Mouse (Mus musculus) mesoderm, embryonic 11.5 days (tissue): ENCODE results near the gene Fat3.

ENCODE experiments used
- DNase-seq: peaks from one replicate; pipeline ENCODE4 v3.0.0-alpha.2; 2012; ENCODE audit warnings: low read depth, low spot score

The Fat3 gene

DNA sequence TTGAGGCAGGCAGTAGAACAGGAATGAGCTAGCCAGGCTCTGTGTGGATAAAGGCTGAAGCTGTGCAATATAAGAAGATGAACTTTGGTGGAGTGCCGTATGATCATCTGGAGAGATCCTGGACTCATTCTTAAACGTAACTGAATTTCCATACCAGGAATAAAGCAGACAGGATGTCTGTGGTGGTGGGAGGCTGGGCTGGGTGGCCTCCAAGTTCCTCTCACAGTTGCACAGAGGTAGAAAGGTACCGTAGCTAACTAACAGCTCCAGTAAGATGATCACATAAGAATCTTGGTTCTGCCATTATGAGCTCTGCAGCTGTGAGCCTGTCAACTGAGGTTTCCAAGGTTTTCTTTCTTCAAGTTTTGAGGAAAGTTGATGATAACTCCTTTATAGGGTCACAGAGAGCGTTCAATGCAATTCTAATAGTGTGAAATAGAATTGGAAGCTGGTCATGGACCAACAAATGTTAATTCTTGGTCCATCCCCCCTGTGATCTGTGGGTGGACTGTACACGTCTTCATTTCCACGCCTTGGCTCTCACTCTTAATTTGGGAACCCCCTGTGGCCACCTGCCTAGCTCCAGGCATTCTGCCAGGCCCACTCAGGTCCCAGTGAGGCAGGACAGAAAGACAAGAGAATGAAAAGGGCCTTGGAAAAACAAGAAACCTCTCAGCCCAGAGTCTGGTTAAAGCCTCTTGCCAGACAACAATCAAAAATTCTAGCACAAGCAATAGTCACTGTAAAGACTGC is 547.3 kb downstream of the Fat3 start:
- DNase-seq, result no peak

DNA sequence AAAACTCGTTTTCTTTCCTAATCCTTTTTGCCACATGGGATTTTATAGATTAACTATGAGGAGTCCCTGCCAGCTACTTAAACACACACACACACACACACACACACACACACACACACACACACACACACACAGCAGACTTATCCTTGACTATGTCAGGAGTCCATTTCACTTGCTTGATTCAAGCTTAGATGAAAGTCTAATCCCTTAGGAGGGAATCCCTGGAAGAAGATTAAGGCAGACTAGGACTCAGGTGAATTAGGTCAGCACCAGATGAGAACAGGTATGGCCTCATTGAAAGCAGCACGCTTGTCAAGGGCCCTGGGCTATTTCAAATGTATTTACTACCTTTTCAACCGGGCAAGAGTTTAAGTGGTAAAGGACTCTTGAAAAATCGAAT is 553.0 kb downstream of the Fat3 start:
- DNase-seq, result no peak

DNA sequence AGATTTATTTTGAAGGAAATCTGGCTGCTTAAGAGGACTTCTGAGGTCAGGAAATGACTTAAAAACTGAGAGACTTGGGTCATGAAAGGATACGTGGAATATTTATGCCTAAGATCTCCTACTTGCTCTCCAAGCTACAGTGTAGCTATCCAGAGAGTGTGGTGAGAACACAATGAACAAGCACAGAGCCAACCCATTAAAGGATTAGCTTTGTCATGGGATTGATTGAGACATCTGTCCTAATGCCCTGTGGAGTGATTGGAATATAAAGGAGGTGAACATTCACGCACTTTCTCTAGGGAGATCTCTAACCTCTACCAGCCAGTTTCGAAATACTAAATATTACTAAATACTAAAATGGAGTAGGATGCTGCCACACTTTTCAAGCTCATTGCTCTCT is 556.9 kb downstream of the Fat3 start:
- no peak for DNase-seq

DNA sequence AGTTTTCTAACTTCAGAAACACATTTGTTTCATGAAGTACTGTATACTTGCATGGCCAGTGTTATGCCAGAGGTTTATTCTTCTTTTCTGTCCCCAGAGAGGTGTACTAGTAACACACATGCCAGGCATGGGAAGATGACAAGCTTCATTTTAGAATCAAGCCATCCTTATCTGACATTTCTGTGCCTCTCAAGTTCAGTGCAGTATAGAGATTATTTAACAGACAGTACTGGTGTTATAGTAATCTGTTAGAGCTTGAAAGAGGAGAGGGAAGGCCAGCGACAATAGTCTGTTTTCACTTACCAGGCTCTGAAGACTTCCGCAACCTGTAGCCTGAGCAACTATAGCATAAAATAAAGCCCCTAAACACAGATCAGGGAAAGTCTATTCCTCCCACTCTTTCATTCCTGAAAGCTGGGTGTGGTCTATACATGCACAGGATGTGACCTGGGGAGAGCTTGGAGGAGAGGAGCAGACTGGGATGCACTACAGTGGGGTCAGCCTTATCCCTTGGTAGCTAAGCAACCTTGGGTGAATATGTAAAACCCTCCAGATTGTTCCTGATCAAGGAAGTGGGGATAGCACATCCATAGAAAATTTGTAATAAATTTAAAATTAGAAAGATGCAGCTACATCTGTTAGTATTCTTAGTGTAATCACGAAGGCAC is 557.5 kb downstream of the Fat3 start:
- DNase-seq, result no peak

DNA sequence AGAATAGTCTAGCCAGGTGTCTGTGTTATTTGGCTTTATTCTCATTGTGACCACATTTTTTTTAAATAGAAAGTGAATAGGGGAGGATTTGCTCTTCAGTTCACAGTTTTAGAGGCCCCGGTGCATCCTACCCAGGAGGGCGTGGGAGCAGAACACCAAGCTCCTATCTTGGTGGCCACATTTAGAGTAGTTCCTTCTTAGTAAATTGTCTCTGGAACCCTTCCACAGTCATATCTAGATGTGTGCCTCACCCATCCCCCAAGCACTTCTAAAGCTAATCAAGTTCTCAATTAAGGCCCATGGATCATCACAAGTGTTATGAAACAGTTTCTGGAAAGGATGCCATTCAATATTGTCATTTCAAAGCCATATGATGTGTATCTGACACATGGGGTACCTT is 559.3 kb downstream of the Fat3 start:
- no peak for DNase-seq

DNA sequence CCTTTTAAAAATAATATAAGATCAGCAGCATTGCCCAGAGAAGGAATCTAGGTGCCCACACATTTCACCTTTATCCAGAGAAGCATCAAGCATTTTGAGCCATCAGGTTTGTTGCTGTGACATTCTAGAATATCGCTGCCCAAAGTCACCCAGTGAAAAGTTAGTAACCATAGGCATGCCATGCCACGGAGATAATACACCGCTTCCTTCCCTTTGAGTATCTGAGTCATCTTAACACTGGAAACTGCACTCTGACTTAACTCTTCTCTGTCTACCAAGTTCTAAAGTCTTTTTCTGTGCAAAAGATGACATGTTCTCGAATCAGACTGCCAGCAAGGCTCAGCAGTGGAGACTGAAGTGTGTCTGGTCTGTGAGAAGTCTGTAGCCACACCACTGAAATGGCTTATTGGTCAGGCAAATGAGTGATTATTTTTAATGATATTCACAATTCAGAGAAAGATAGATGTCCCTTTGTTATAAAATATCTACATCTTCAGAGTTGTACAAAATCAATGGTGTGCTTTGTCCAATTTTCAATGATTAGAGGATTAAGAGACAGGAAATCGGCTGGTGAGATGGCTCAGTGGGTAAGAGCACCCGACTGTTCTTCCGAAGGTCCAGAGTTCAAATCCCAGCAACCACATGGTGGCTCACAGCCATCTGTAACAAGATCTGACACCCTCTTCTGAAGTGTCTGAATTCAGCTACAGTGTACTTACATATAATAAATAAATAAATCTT is 560.0 kb downstream of the Fat3 start:
- no peak for DNase-seq

DNA sequence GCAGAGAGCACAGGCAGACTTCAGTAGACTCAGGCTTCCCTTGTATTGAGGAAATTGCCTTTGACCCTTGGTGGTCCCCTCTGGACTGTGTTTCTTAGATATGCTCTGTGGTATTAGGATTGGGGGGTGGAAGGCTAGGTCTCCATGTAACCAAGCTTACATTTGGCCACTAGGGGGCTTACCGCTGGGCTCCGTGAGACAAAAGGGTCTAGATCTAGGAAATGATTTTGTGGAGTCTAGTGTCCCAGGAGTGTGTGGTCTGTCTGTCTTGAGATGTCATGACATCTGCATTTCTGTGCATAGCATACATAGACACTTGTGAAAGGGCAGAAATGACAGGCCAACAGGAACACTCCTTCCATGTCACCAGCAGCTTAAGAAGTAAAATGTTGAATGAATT is 561.5 kb downstream of the Fat3 start:
- no peak for DNase-seq

DNA sequence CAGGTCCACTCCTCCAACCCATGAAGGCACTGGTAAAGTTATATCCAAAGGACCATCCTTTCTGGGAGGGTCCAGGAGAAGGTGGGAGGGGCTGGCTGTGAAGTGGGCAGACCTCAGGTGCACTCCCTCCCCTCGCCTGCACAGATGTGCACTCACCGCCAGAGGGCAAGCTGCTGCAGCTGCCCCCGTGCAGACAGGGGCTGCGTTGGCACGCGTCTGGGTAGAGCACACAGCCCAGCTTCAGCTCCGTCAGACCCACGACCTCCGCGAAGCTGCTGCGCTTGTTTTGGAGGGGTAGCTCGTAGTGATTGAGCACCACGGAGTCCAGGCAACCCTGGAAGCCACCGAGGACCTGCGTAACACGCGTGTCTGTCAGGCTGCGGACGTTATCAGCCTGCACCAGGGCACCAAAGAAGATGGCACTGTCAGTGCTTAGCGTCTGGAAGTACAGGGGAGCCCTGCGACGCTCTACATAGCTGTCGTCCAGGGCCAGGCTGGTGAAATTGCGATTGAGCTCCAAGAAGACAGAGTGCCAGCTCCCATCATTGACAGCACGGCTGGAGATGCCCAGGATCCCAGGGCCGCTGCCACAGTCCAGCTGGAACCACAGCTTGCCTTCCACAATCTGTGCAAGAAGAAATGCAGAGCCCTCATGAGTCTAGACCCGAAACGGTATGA is 563.1 kb downstream of the Fat3 start:
- DNase-seq, result no peak

DNA sequence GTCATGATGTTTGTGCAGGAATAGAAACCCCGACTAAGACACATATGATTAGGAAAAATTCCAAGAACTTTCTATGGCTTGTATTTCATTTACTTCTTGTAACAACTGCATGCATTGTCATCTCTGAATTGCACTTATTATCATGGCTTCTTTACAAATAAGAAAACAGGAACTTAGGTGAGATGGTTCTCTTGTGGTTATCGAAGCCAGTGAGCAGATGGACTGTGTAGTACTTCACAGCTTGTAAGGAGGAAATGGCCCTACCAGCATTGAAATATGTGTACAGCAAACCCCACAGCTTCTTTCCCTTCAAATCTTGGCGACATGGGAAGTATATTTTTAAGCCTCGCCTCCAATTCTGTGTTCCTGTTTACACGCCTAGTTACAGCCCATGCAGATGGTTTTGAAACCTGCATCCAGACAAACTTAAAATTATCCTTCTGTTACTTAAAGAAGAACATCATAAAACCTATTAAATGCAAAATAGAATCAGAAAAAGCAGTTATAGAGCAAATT is 570.1 kb downstream of the Fat3 start:
- DNase-seq, result no peak

DNA sequence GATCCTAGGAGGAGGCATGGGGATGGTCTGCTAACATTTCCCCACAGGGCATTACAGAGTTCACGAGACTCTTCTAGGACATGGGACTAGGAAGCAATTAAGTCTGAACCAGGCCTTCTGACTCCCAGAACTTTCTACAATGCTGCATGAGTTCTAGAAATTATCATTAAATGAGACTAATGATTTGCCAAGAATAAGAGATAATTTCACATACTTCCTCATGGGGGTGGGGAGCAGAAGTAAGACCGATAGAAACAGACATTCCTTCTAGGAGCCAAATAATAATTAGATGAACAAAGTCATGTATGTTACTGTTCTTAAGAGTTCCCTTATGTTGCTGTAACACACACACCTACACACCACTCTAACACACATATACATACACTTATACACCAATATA is 572.8 kb downstream of the Fat3 start:
- no peak for DNase-seq

DNA sequence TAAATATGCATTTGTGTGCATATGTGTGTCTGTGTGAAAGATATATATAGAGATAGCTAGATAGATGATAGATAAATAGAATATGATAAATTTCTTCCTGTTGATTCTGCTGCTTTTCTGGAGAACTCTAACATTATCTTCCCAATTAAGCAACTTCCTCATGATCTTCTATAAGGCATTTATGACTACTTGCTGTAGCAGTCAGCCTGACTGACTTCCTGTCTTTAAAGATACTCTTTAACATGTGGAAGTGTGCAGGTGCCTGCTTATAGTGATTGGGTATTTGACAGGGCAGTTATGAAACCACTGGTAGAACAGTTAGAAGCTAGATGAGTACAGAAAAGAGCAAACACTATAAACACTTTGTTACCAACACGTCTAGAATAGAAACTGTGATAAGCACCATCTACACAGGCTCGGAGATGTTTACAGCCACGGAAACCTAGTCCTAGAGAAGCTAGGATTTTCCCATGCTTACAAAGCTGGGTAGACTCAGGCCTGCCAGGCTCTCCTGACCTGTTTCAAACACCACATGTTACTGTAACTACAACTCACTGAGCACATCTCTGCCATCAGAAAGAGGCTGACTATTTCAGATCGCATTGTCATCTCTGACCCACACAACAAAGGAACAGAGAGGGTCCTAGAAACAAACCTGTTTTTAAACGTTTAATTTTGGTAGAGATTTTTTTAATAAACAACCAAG is 573.6 kb downstream of the Fat3 start:
- no peak for DNase-seq

DNA sequence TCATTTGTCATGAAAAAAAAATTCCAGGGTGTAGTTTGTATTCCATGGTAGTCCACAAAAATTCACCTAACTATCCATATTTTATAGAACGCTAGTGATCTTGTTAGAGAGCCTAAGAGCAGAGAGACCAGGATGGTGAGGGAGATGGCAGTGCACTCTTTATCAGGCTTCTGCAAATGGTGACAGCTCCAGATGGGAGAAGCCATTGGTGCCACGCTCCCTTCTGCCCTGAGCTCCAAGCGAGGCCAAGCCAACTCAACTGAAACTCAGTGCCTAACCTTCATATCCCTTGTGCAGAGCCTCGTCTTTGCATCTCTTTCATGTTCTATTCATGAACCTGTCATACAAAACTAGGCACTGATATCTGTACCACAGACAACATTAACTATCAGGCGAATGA is 575.8 kb downstream of the Fat3 start:
- DNase-seq, result no peak

DNA sequence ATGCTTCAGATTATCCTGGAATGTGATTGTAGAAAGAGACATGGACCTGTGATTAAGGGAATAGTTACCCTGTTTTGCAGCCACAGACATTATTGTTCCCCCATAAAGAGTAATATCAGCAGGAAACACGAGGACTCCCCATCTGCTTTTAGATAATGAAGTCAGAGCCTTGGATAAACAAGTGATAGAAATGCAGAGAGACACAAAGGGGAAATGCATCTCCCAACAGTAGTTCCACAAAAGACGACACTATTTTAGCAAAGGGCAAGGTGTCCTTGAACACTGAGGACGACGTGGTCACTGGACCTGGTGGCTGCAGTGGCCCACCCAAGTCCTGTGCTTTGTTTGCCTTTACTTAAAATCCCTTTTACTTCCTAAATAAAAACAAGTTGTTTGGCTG is 580.8 kb downstream of the Fat3 start:
- DNase-seq, result no peak

DNA sequence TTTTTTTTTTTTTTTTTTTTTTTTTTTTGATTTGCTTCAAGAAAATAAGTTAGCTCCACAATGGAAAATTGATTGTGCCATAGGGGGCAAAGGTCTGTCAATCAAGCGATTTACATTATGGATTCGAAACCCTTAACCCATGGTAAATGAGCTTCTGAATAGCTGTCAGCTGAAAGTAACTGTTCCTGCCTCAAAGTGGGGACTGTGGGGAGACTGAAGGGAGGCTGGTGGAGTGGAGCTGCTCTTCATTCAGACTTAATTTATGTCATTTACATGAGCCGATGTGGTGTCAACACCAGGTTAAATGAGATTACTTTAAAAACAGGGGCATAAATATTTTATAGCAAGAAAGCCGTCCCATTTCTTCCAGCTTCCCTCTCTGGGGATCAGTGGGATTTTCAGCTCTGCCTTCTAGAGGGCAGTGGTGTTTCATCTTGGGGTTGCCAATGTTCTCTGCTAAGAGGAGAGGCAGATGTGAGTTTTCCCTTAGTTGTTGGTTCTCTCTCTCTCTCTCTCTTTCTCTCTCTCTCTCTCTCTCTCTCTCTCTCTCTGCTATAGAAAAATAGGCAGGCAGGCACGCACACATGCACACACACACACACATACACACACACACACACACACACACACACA is 581.6 kb downstream of the Fat3 start:
- DNase-seq, result no peak

DNA sequence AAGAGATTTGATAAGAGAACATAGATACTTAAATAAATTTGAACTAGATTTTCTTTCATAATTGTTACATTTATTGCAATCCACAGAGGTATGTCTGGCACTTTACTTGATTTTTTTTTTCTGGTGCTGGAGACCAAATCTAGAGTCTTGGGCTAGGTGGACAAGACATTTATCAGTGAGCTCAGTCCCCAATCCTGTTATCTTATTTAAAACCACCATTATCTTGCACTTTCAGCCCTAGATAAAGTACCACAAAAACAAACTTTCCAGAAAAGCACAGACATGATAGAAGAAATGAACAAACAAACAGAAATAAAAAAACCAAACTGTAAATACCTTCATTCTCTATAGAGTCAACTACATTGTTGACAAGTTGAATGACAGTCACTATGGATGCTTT is 584.5 kb downstream of the Fat3 start:
- DNase-seq, result no peak

DNA sequence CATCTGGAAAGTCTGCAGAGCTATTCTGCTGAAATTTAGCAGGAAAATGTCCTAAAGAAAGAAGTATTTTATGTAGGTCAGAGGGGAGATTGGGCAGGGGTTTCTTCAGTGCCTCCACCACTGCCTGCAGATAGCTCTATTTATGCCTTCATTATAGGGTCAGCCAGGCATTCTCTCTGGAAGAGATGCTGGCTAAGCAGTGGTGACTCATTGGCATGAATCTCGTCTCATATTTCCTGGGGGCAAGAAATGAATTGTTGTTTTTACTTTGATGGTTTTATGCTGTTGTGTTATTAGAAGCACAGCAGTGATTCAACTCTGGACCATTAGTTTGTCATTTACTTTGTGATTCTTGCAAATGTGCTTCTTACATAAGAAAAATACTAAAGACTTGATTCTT is 588.4 kb downstream of the Fat3 start:
- DNase-seq, result no peak

DNA sequence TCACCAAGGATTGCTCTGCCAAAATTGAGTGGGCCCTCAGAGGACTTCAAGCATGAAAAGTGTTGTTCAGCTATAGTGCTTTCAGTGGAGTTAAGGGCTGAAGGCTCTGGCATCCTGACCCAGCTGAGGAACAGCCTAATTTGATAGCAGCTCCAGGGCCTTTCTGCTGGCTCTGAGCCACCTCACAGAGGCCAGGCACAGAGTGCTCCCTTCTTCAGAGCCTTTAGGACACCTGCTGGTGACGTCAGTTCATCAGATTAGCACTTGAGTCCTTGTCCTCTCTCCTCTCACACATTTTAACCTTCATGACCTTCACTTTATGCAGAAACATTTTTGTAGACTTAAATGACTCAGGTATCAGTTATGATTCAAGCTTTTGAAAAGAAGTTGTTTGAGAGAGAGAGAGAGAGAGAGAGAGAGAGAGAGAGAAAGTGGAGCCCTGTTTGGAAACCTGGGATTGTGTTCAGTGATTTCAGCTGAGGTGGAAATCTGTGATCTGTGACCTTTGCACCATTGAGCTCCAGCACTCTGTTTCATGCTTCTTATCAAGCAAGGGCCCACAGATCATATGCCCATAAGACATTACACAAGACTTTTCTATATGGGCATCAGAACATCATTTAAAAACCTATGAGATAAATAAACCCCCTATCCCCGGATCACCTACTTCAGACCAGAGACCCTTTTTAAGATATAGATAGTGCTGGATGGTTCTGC is 591.5 kb downstream of the Fat3 start:
- no peak for DNase-seq

DNA sequence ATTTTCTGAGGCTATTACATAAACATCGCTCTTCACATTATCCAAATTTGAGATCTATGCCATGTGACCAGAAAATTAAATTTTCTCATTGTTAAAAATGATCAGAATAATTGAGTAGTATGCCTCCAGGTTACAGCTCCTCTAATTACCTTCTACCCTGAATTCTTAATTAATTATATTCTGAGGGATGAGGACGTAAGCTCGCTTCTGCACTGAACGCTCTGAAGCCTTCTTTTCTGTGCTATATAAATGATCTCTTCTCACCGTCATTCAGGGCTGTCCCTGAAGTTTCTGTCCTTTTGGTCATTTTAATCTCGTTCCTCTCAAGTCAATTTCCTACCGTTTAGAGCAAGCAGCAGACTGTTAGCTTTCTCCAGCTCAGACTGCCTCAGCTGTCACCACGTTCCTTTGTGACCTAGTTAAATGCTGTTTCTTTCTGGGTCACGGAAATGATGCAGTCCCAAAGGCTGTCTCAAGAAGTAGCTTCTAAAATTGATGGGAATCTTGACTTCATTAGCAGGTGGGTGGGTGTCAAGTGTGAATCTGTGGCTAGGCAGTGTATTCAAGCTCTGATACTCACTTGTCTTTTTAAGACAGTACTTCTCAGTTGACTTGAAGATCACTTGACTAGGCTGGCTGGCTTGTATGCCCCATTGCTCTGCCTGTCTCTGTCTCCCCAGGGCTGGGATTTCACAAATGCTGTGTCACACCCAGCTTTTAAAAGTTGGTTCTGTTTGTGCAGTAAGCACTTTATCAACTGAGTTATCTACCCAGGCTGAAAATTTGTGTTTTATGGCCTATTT is 596.9 kb downstream of the Fat3 start:
- DNase-seq, result no peak

DNA sequence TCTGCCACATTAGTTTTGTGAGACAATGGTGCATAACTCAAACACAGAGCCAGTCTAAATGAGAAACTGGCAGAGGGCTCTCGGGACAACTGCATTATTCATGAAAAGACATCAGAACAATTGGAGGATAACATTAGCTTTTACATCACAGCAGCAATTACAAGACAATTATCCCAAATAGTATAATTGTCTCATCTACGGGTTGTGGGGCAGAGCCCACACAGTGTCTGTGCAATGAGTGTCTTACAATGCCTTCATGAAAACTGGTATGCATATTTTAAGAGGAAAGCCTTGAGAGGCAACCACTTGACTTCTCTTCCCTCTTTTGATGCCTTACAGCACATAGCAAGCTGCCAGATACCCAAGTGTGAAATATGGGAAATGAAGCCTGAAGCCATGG is 603.0 kb downstream of the Fat3 start:
- DNase-seq, result no peak
